Mouse (Mus musculus): ENCODE data around the gene Bco1. TPM values are rescaled to one million over a fixed set of nuclear protein-coding genes. Genes with fewer than 3 reads are reported as not detected.

Gene Bco1
- polyA plus RNA-seq, 1 experiment from 2014 or later: 0.38 TPM

DNA sequence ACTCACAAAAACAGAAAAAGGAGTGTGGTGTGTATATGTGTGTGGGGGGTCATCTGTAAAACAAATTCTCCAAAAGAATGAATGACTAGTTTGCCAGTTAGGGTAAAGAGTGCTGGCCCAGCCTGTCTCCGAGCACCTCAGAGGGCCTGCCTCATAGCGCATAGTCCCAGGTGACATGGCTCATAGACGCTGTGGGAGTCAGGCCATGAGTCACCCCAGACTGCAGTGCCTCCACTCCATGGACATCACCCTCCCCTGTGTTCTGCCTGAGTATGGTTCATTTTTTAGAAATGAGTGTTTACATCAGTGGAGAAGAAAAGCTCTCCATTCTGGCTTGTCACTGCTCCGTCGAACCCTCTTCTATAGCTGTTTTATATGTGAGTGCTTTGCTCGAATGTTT, 83.0 kb downstream of the Bco1 start:
- Histone ChIP-seq H3K4me2 (replicated peaks; ENCODE audit: low read depth, low read length) (no peak overlapping the region), H3K27ac (ENCODE audit: low read depth, low read length) (no peak overlapping the region), H3K4me3 (ENCODE audit: low read length) (no peak overlapping the region), H3K4me1 (ENCODE audit: control insufficient read depth, insufficient read depth, low read length) (0 out of 2 replicates have a peak, but pooled peaks cover 5% of the 10 kb centered on the region), H3K9ac (ENCODE audit: low read depth, low read length) (no peak overlapping the region), H3K27me3 (ENCODE audit: control insufficient read depth, insufficient read depth, low read length) (no peaks in the 10 kb centered on the region), H3K36me3 (ENCODE audit: control insufficient read depth, insufficient read depth, low read length) (peaks cover 2% of the 10 kb centered on the region; the same call in 1 of the 2 replicates), H3K9me3 (ENCODE audit: control insufficient read depth, low read length) (no peaks in the 10 kb centered on the region)
- WGBS: 90% methylated on average over 6 of the region's 6 CpGs
- no peak for ATAC-seq (ENCODE audit: low FRiP score, low TSS enrichment)

DNA sequence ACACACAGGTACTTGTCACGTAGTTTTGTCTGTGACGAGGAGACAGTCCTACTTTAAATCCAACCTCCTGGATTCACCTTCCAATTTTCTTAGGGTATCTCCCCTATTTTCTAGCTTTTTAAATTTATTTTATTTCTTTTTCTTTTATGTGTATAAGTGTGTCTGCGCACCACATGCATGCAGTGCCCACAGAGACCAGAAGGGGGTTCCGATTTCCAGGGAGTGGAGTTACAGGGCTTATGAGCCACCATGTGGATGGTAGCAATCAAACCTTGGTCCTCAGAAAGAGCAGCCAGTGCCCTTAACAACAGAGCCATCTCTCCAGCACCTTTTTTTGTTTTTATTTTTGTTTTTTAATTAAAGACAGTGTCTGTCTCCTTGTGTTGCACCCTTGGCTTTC, 87.1 kb downstream of the Bco1 start:
- Histone ChIP-seq H3K9me3 (ENCODE audit: control insufficient read depth, low read length) (no peaks in the 10 kb centered on the region), H3K36me3 (ENCODE audit: control insufficient read depth, insufficient read depth, low read length) (peaks cover 10% of the 10 kb centered on the region; the same call in 1 of the 2 replicates), H3K4me3 (ENCODE audit: low read length) (no peak overlapping the region), H3K9ac (ENCODE audit: low read depth, low read length) (no peak overlapping the region), H3K4me2 (replicated peaks; ENCODE audit: low read depth, low read length) (no peak overlapping the region), H3K27ac (ENCODE audit: low read depth, low read length) (no peak overlapping the region), H3K4me1 (ENCODE audit: control insufficient read depth, insufficient read depth, low read length) (no peaks in the 10 kb centered on the region), H3K27me3 (ENCODE audit: control insufficient read depth, insufficient read depth, low read length) (no peaks in the 10 kb centered on the region)
- no peak for ATAC-seq (ENCODE audit: low FRiP score, low TSS enrichment)
- WGBS: 96% methylated on average over 4 of the region's 4 CpGs

Other genes starting within 250 kb of the Bco1 start
- gene Cmc2, start 174.4 kb upstream of the Bco1 start, polyA plus RNA-seq (2014; fragmentation: Nextera tagmentation; extraction: Ambion mirVana): 80.2 and 111 TPM in 2 replicates
- gene Cenpn, start 174.1 kb upstream of the Bco1 start, polyA plus RNA-seq (2014; fragmentation: Nextera tagmentation; extraction: Ambion mirVana): 47.1 and 53.0 TPM in 2 replicates
- gene Atmin, start 152.5 kb upstream of the Bco1 start, polyA plus RNA-seq (2014; fragmentation: Nextera tagmentation; extraction: Ambion mirVana): 8.9 and 13.8 TPM in 2 replicates
- 2.5 and 2.7 TPM in 2 replicates for gene 1700030J22Rik, start 116.9 kb upstream of the Bco1 start, polyA plus RNA-seq (2014; fragmentation: Nextera tagmentation; extraction: Ambion mirVana)
- gene Gcsh, start 102.3 kb upstream of the Bco1 start, polyA plus RNA-seq (2014; fragmentation: Nextera tagmentation; extraction: Ambion mirVana): 182 and 198 TPM in 2 replicates
- not detected in 2 replicates for gene Pkd1l2, start 13.4 kb upstream of the Bco1 start, polyA plus RNA-seq (2014; fragmentation: Nextera tagmentation; extraction: Ambion mirVana)
- 2.7 and 3.1 TPM in 2 replicates for gene Gan, start 62.3 kb downstream of the Bco1 start, polyA plus RNA-seq (2014; fragmentation: Nextera tagmentation; extraction: Ambion mirVana)
- gene Cmip, start 161.2 kb downstream of the Bco1 start, polyA plus RNA-seq (2014; fragmentation: Nextera tagmentation; extraction: Ambion mirVana): 22.9 and 23.7 TPM in 2 replicates